Mouse (Mus musculus) hindbrain, embryonic 11.5 days (tissue): Measurements from ENCODE around the gene H2-Ob. TPM values are rescaled to one million over a fixed set of nuclear protein-coding genes. Genes with fewer than 3 reads are reported as not detected.

Experiments
- ATAC-seq: fragments of 200-750 bp; cut with Nextera tagmentation; 2 replicates; pipeline ENCODE4 v1.8.0; 2017; ENCODE audit warnings: mild to moderate bottlenecking, moderate TSS enrichment, moderate library complexity; ENCODE audit not compliant: low FRiP score
- DNase-seq: peaks from one replicate; pipeline ENCODE4 v3.0.0-alpha.2; 2015; ENCODE audit warnings: low spot score
- H3K27ac ChIP-seq: fragments of 300-500 bp; sonication (generic); 2 replicates; pipeline ENCODE4 v1.5.1; 2014; ENCODE audit warnings: mild to moderate bottlenecking, low read depth, low read length
- H3K27me3 ChIP-seq: fragments of 300-500 bp; sonication (generic); 2 replicates; pipeline ENCODE4 v1.6.1; 2014; ENCODE audit warnings: mild to moderate bottlenecking, low read length, moderate library complexity, mixed read lengths; ENCODE audit not compliant: control insufficient read depth, insufficient read depth
- H3K36me3 ChIP-seq: fragments of 300-500 bp; sonication (generic); 2 replicates; pipeline ENCODE4 v1.6.1; 2014; ENCODE audit warnings: mild to moderate bottlenecking, low read length, moderate library complexity, mixed read lengths; ENCODE audit not compliant: control insufficient read depth, insufficient read depth
- H3K4me1 ChIP-seq: fragments of 300-500 bp; sonication (generic); replicated peaks from 2 replicates; pipeline ENCODE4 v1.6.1; 2014; ENCODE audit warnings: low read length, mixed read lengths; ENCODE audit not compliant: control insufficient read depth, insufficient read depth
- H3K4me2 ChIP-seq: fragments of 300-500 bp; sonication (generic); replicated peaks from 2 replicates; pipeline ENCODE4 v1.6.1; 2014; ENCODE audit warnings: mild to moderate bottlenecking, low read depth, low read length
- H3K4me3 ChIP-seq: fragments of 300-500 bp; sonication (generic); 2 replicates; pipeline ENCODE4 v1.5.1; 2014; ENCODE audit warnings: low read depth, low read length
- H3K9ac ChIP-seq: fragments of 300-500 bp; sonication (generic); 2 replicates; pipeline ENCODE4 v1.6.1; 2014; ENCODE audit warnings: low read depth, low read length
- H3K9me3 ChIP-seq: fragments of 300-500 bp; sonication (generic); 2 replicates; pipeline ENCODE4 v1.6.1; 2016; ENCODE audit warnings: low read length; ENCODE audit not compliant: control insufficient read depth
- WGBS: fragments of 180-500 bp; shearing (Covaris S2); extraction: QIAGEN DNeasy Blood & Tissue Kit; methylation state at CpG from one replicate; pipeline ENCODE4 v1.1.7; 2014; 5-methylcytosine and 5-hydroxymethylcytosine counted together
- polyA plus RNA-seq: library from polyadenylated mRNA; unstranded; fragments of >200 nt; fragmentation: Nextera tagmentation; extraction: Ambion mirVana; gene quantifications from 2 replicates; pipeline ENCODE4 v1.2.1, GENCODE M21; 2014

H2-Ob gene
- polyA plus RNA-seq, 1 experiment from 2014 or later = not detected

DNA sequence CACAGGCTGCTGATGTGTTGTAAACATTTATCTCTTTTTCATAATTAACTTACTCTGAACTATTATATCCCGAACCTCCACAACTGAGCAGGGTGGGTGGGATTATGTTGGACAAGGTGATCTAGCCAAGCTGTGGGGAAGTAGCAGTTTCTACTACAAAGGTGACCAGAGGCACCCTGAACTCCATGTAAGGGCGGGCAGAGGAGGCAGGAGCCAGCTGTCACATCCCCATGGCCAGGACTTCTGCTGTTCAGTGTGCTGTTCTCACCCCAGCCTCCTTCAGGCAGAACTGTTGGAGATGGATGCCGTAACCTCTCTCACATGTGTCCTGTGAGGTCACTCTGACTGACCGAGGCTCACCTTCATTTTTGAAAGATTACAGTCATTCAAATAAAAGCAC, 31.1 kb downstream of the H2-Ob start:
- Histone ChIP-seq H3K4me2 (no peak overlapping the region), H3K4me1 (0 out of 2 replicates have a peak, but pooled peaks cover 3% of the 10 kb centered on the region), H3K27ac (no peak overlapping the region), H3K36me3 (no peaks in the 10 kb centered on the region), H3K27me3 (peaks cover 5% of the 10 kb centered on the region; the same call in 1 of the 2 replicates), H3K9me3 (no peaks in the 10 kb centered on the region), H3K4me3 (no peak overlapping the region), H3K9ac (no peak overlapping the region)
- ATAC-seq = no peak
- DNase-seq = no peak
- 80% methylated on average over 4 of the region's 4 CpGs for WGBS

DNA sequence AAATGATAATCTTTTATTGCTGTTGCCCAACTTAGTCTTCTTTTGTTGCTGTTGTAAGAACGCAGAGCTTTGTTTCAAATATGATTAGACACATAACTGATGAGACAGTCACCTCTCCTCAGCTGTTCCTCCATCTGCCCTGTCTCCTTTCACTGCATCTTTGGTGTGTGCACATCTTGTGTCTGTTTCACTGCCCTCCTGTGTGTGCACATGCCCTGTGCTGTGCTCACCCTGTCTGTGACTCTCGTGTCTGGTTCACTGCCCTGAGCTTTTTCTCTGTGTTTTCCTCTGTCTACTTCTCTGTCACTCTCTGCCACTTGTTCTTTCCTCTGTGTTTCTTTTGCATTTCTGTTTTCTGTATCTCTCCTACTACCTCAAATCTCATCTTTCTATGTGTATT, 31.5 kb downstream of the H2-Ob start:
- no peak overlapping the region for H3K27ac ChIP-seq
- no peaks in the 10 kb centered on the region for H3K36me3 ChIP-seq
- no peak overlapping the region for H3K9ac ChIP-seq
- WGBS = 87% methylated on average over 2 of the region's 2 CpGs
- H3K4me1 ChIP-seq = no peaks in the 10 kb centered on the region
- H3K27me3 ChIP-seq = 0 out of 2 replicates have a peak, but pooled peaks cover under 1% of the 10 kb centered on the region
- ATAC-seq (no peak), DNase-seq (no peak)
- no peak overlapping the region for H3K4me3 ChIP-seq
- H3K4me2 ChIP-seq = no peak overlapping the region
- no peaks in the 10 kb centered on the region for H3K9me3 ChIP-seq

DNA sequence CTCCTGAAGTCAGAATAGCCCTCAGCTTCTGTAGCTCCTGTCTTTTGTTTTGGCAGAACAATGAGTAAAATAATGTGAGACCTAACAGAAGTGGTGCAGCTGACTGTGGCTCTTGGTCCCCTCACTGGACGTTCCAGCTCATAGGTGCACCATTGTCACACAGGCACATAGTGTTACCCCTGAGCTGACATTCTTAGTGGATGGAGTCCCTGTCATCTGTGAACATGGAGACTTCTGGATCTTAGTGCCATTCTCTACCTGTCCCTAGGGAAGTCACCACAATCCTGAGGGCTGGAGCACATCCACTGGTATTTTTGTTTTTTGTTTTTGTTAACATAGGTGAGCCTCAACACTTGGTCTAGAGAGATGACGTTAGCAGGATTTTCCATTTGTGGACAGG, 32.2 kb downstream of the H2-Ob start:
- Histone ChIP-seq H3K9ac (no peak overlapping the region), H3K4me2 (no peak overlapping the region), H3K4me1 (no peaks in the 10 kb centered on the region), H3K4me3 (no peak overlapping the region), H3K27ac (no peak overlapping the region), H3K27me3 (no peaks in the 10 kb centered on the region), H3K9me3 (no peaks in the 10 kb centered on the region), H3K36me3 (no peaks in the 10 kb centered on the region)
- DNase-seq (no peak), ATAC-seq (no peak)
- 76% methylated on average over 2 of the region's 2 CpGs for WGBS

DNA sequence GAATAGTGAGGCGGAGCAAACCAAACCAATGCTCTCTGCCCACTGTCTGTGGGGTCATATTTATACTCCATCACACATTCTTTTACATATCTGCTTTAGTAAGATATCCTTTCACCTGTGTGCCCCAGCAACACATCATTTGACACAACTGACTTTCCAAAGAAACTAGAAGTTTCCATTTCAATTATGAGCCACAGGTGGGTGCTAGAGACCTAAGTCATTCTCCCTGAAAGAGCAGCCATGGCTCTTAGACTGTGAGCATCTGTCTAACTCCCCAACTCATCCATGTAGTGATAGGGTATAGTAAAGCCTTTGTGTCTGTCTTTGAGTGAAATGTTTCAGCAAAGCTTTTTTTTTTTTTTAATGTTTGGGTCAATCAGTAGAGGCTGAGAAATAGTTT, 33.4 kb downstream of the H2-Ob start:
- Histone ChIP-seq H3K4me2 (no peak overlapping the region), H3K27ac (no peak overlapping the region), H3K36me3 (no peaks in the 10 kb centered on the region), H3K9me3 (no peaks in the 10 kb centered on the region), H3K9ac (no peak overlapping the region), H3K27me3 (no peaks in the 10 kb centered on the region), H3K4me1 (no peaks in the 10 kb centered on the region), H3K4me3 (no peak overlapping the region)
- ATAC-seq (no peak), DNase-seq (no peak)
- WGBS = 91% methylated on average over 1 of the region's 1 CpGs

DNA sequence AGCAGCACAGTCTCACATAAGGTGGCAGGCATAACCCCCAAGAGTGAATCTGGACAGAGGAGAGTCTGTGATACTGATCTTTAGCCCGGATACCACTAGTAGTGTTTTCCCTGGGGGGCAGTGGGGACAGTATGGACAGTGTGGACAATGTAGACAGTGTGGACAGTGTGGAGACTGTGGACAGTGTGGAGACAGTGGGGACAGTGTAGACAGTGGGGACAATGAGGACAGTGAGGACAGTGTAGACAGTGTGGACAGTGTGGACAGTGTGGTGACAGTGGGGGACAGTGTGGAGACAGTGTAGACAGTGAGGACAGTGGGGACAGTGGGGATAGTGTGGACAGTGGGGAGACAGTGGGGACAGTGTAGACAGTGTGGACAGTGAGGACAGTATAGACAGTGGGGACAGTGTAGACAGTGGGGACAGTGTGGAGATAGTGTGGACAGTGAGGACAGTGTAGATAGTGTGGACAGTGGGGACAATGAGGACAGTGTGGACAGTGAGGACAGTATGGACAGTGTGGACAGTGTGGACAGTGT, 41.9 kb downstream of the H2-Ob start:
- DNase-seq (no peak), ATAC-seq (no peak)
- H3K27me3 ChIP-seq = no peaks in the 10 kb centered on the region
- no peaks in the 10 kb centered on the region for H3K36me3 ChIP-seq
- no peaks in the 10 kb centered on the region for H3K4me1 ChIP-seq
- H3K9ac ChIP-seq = no peak overlapping the region
- no peak overlapping the region for H3K27ac ChIP-seq
- no peak overlapping the region for H3K4me3 ChIP-seq
- H3K4me2 ChIP-seq = no peak overlapping the region
- 71% methylated on average over 1 of the region's 1 CpGs for WGBS
- no peaks in the 10 kb centered on the region for H3K9me3 ChIP-seq

DNA sequence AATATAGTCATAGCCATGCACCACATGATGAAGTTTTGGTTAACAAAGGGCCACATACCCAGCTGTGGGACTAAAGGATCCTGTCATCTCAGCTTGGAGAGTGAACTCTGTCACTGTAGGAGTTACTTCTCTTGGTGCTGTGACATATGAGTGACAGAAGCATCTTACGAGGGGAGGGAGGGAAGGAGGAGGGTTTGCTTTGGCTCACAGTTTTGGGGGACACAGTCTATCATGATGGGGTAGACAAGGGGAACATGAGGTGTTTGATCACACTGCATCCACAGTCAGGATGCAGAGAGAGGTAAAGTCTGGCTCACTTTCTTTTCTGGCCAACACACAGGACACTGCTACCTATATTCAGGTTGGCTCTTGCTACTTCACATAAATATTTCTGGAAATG, 43.1 kb downstream of the H2-Ob start:
- Histone ChIP-seq H3K4me1 (no peaks in the 10 kb centered on the region), H3K4me2 (no peak overlapping the region)
- WGBS = 81% methylated on average over 1 of the region's 1 CpGs

DNA sequence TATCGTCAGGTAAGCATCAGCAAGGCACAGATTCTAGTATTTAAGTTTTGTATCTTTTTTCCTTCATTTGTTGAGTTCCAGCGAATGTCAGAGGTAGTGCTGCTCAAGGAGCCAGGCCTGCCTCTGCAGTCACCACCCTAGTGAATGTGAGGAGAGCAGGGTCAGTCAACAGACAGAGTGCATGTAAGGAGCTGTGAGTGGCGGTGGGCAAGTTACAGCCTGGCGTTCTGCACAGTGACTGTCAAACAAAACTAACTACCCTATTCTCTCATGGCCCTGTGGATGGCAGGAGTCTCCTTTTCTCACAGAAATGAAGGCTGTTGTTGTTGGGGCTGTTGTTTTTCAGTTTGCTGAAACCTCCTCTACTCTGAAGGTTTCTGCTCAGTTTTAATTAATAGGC, 46.7 kb downstream of the H2-Ob start:
- 79% methylated on average over 4 of the region's 4 CpGs for WGBS
- H3K4me1 ChIP-seq = no peaks in the 10 kb centered on the region
- no peak overlapping the region for H3K4me2 ChIP-seq

More for the DNA sequence above, 43.1 kb downstream of the H2-Ob start:
- no peaks in the 10 kb centered on the region for H3K9me3 ChIP-seq
- no peak overlapping the region for H3K9ac ChIP-seq
- H3K4me3 ChIP-seq = no peak overlapping the region
- ATAC-seq = no peak
- H3K27me3 ChIP-seq = no peaks in the 10 kb centered on the region
- no peak for DNase-seq
- no peak overlapping the region for H3K27ac ChIP-seq
- no peaks in the 10 kb centered on the region for H3K36me3 ChIP-seq

DNA sequence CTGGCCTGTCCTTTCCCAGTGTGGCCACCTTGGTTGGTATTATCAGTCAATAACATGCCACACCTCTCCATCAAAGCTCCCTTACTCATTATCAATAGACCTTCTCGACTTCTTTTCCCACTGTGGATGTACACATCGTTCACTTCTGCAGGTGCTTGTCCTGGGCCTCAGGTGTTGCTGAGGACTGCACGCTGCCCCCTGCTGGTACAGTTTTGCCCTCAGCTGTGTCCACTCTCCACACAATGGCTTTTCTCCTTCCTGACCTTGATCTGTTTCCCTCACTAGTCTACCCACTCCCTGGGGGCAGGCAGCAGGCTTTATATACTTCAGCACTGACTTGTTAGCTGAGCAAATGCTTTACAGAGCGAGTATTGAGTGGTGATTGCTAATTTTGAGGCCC, 47.1 kb downstream of the H2-Ob start:
- Histone ChIP-seq H3K27ac (no peak overlapping the region), H3K4me3 (no peak overlapping the region), H3K9me3 (no peaks in the 10 kb centered on the region), H3K4me2 (no peak overlapping the region), H3K27me3 (no peaks in the 10 kb centered on the region), H3K9ac (no peak overlapping the region), H3K4me1 (no peaks in the 10 kb centered on the region), H3K36me3 (no peaks in the 10 kb centered on the region)
- DNase-seq = peak; percentile 32
- no peak for ATAC-seq
- 44% methylated on average over 4 of the region's 4 CpGs for whole genome bisulfite sequencing

More for the DNA sequence above, 46.7 kb downstream of the H2-Ob start:
- H3K4me3 ChIP-seq = no peak overlapping the region
- ATAC-seq (no peak), DNase-seq (no peak)
- H3K27me3 ChIP-seq = no peaks in the 10 kb centered on the region
- H3K9ac ChIP-seq = no peak overlapping the region
- no peaks in the 10 kb centered on the region for H3K9me3 ChIP-seq
- H3K27ac ChIP-seq = no peak overlapping the region
- H3K36me3 ChIP-seq = no peaks in the 10 kb centered on the region

DNA sequence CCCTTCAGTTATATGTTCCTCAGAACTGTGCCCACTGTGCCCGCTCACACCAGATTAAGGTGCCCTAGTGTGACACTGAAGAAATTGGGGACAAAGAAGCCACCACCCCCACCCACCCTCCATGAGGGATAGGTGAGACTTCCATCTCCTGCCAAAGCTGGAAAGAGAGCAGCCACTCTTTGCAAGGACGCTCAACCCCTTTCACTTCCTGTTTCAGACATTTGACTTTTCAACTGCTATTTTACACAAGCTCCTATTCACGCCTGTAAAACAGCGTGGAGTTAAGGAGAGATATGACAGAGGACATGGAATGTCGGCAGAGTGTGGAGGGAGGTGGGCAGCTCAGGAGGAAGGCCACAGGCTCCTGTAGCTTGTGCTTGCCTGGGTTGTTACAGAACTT, 47.8 kb downstream of the H2-Ob start:
- H3K9me3 ChIP-seq = no peaks in the 10 kb centered on the region
- H3K36me3 ChIP-seq = no peaks in the 10 kb centered on the region
- ATAC-seq = no peak
- WGBS = 83% methylated on average over 5 of the region's 5 CpGs
- no peak overlapping the region for H3K27ac ChIP-seq
- H3K4me1 ChIP-seq = no peaks in the 10 kb centered on the region
- H3K4me2 ChIP-seq = no peak overlapping the region
- no peak overlapping the region for H3K4me3 ChIP-seq
- no peaks in the 10 kb centered on the region for H3K27me3 ChIP-seq
- DNase-seq = no peak
- H3K9ac ChIP-seq = no peak overlapping the region
